Mouse (Mus musculus) kidney, adult 2 months (tissue): Measurements from ENCODE around the gene Nfasc.

ENCODE experiments used
- CTCF ChIP-seq: fragments of 200-500 bp; conservative IDR thresholded peaks from 2 replicates; pipeline ENCODE4 v1.5.1; 2011; ENCODE audit warnings: low read depth, mild to moderate bottlenecking, control low read depth, low read length, moderate library complexity, mixed read lengths; ENCODE audit not compliant: insufficient read depth, insufficient read length
- POLR2A ChIP-seq: fragments of 200-500 bp; IDR thresholded peaks from one replicate; pipeline ENCODE4 v1.6.1; 2011; ENCODE audit warnings: low read depth, low read length, control low read depth

DNA sequence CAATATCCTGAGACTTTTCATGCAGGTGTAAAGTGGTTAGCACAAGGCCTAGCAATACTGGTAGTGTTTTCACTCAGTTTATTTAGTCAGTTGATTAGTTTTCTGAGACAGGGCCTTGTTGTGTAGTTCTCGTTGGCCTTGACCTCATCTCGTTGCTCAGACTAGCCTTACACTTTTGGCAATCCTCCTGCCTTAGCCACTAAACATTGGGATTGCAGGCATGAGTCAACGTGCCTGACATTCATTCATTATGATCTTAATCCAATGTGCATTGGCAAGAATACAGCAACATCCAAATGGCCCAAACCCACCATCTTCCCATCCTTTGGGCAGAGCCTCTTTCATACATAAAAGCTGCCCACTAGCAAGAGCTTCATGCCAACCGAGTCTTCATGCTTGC, 129.5 kb downstream of the Nfasc start:
- TF ChIP-seq CTCF (no peak), POLR2A (no peak)
